Mouse (Mus musculus): ENCODE measurements around the gene Hrk. TPM values are rescaled to one million over a fixed set of nuclear protein-coding genes. Genes with fewer than 3 reads are reported as not detected.

Hrk gene
- total and polyA plus RNA-seq, 3 experiments, result not detected

DNA sequence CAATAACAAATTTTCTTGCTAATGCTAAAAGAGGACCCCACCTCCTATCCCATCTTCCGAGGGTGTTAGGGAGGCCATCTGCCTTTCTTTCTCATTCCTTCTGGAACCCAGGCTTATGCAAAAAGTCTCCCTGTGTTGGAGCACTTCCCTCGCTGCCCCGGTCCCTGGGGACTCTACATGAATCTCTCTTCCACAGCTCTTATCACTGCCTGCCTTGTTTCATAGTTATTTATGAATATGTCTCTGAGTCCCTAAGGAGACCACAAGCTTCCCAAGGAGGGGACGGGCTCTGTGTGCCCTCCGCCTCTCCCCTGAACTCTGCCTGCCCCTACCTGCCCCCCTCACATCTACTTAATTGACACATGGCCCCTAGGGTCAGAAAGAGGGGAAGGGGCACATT, 35.2 kb downstream of the Hrk start:
- in situ Hi-C loops (cut with MboI; ENCODE audit: low pct_ligation_motif_present, low pct_unique_long_range_greater_than_20kb, low sequenced_read_pairs) (no loop called here), dilution Hi-C loops (cut with MboI; ENCODE audit: extremely low pct_ligation_motif_present, extremely low pct_unique_long_range_greater_than_20kb, low sequenced_read_pairs) (no loop called here)
- H3K79me2 ChIP-seq (replicated peaks; ENCODE audit: control insufficient read depth, extremely low read depth, insufficient read depth, poor library complexity, severe bottlenecking), result no peaks in the 10 kb centered on the region
- no peak overlapping the region for H3K4me3 ChIP-seq (replicated peaks in 1 of 3; ENCODE audit: low read depth in 2 of 3, low read length in 2 of 3, poor library complexity in 1 of 3)
- H3K27ac ChIP-seq (ENCODE audit: insufficient read depth, low read depth), result no peak overlapping the region
- peaks cover 0 to 22% of the 10 kb centered on the region in 2 experiments for H3K36me3 ChIP-seq (replicated peaks in 1 of 2; ENCODE audit: control insufficient read depth in 1 of 2, insufficient read depth in 1 of 2, low read length in 1 of 2)
- no peak for DNase-seq (ENCODE audit: extremely low read depth)
- H3K4me1 ChIP-seq (ENCODE audit: control insufficient read depth in 1 of 2, insufficient read depth in 2 of 2), result no peaks in the 10 kb centered on the region
- no peak overlapping the region for H3K9ac ChIP-seq (ENCODE audit: insufficient read depth, low read depth)
- H3K4me2 ChIP-seq (ENCODE audit: insufficient read depth, low read depth, poor library complexity, severe bottlenecking), result no peak overlapping the region
- H3K27me3 ChIP-seq (replicated peaks), result no peaks in the 10 kb centered on the region
- TF ChIP-seq MAZ (IDR thresholded peaks at IDR 0.05; ENCODE audit: low read depth, low read length) (no peak), CTCF (conservative IDR thresholded peaks at IDR 0.05 in 1 of 2, IDR thresholded peaks at IDR 0.05 in 1 of 2; ENCODE audit: low read depth in 2 of 2, low read length in 2 of 2) (no peak), ETS1 (conservative IDR thresholded peaks at IDR 0.05; ENCODE audit: low read depth, low read length) (no peak), PAX5 (IDR thresholded peaks at IDR 0.05; ENCODE audit: low read length) (no peak), JUN (IDR thresholded peaks at IDR 0.05; ENCODE audit: insufficient read depth, low read depth, low read length) (no peak), ZMIZ1 (IDR thresholded peaks at IDR 0.05; ENCODE audit: low read depth, low read length) (no peak), MAFK (IDR thresholded peaks at IDR 0.05; ENCODE audit: insufficient replicate concordance, low read length) (no peak), RAD21 (IDR thresholded peaks at IDR 0.05; ENCODE audit: low read depth, low read length) (no peak)
- no peaks in the 10 kb centered on the region for H3K9me3 ChIP-seq (replicated peaks; ENCODE audit: low read length)

GRCm38 (mm10) chr5:118204675-118205440, 40.4 kb downstream of the Hrk start:
- H3K4me2 ChIP-seq (ENCODE audit: insufficient read depth, low read depth, poor library complexity, severe bottlenecking), result no peak overlapping the region
- dilution Hi-C loops (cut with MboI; ENCODE audit: extremely low pct_ligation_motif_present, extremely low pct_unique_long_range_greater_than_20kb, low sequenced_read_pairs), result no loop called here

GRCm38 (mm10) chr5:118205852-118206251, 41.4 kb downstream of the Hrk start:
- H3K27me3 ChIP-seq (replicated peaks), result no peaks in the 10 kb centered on the region
- no peak overlapping the region for H3K4me2 ChIP-seq (ENCODE audit: insufficient read depth, low read depth, poor library complexity, severe bottlenecking)
- H3K9me3 ChIP-seq (replicated peaks; ENCODE audit: low read length), result no peaks in the 10 kb centered on the region
- H3K4me3 ChIP-seq (replicated peaks in 1 of 3; ENCODE audit: low read depth in 2 of 3, low read length in 2 of 3, poor library complexity in 1 of 3), result no peak overlapping the region
- TF ChIP-seq EP300 (IDR thresholded peaks at IDR 0.05; ENCODE audit: low read length) (no peak), SIN3A (IDR thresholded peaks at IDR 0.05; ENCODE audit: low read length) (no peak), E2F4 (IDR thresholded peaks at IDR 0.05; ENCODE audit: insufficient replicate concordance, low read depth, low read length) (no peak), MAX (IDR thresholded peaks at IDR 0.05; ENCODE audit: low read length) (no peak), RCOR1 (conservative IDR thresholded peaks at IDR 0.05; ENCODE audit: low read depth, low read length) (no peak), ZMIZ1 (IDR thresholded peaks at IDR 0.05; ENCODE audit: low read depth, low read length) (no peak), MEF2A (IDR thresholded peaks at IDR 0.05; ENCODE audit: borderline replicate concordance, low read depth, low read length) (no peak), NRF1 (IDR thresholded peaks at IDR 0.05; ENCODE audit: low read depth, low read length) (no peak), MYC (IDR thresholded peaks at IDR 0.05; ENCODE audit: low read depth, low read length) (no peak), JUND (conservative IDR thresholded peaks at IDR 0.05; ENCODE audit: low read depth, low read length) (no peak), GABPA (IDR thresholded peaks at IDR 0.05; ENCODE audit: insufficient replicate concordance, low read depth, low read length) (no peak), HCFC1 (IDR thresholded peaks at IDR 0.05; ENCODE audit: low read depth, low read length) (no peak), TCF12 (IDR thresholded peaks at IDR 0.05; ENCODE audit: low read depth, low read length) (no peak), JUN (IDR thresholded peaks at IDR 0.05; ENCODE audit: insufficient read depth, low read depth, low read length) (no peak), TBP (conservative IDR thresholded peaks at IDR 0.05; ENCODE audit: low read depth, low read length) (no peak)
- dilution Hi-C loops (cut with MboI; ENCODE audit: extremely low pct_ligation_motif_present, extremely low pct_unique_long_range_greater_than_20kb, low sequenced_read_pairs), result no loop called here
- no peaks in the 10 kb centered on the region for H3K79me2 ChIP-seq (replicated peaks; ENCODE audit: control insufficient read depth, extremely low read depth, insufficient read depth, poor library complexity, severe bottlenecking)
- H3K36me3 ChIP-seq (replicated peaks in 1 of 2; ENCODE audit: control insufficient read depth in 1 of 2, insufficient read depth in 1 of 2, low read length in 1 of 2), result peaks cover 0 to 20% of the 10 kb centered on the region in 2 experiments
- in situ Hi-C loops (cut with MboI; ENCODE audit: low pct_ligation_motif_present, low pct_unique_long_range_greater_than_20kb, low sequenced_read_pairs), result no loop called here
- H3K4me1 ChIP-seq (ENCODE audit: control insufficient read depth in 1 of 2, insufficient read depth in 2 of 2), result no peaks in the 10 kb centered on the region
- DNase-seq (ENCODE audit: extremely low read depth), result no peak
- no peak overlapping the region for H3K9ac ChIP-seq (ENCODE audit: insufficient read depth, low read depth)
- H3K27ac ChIP-seq (ENCODE audit: insufficient read depth, low read depth), result no peak overlapping the region

More at GRCm38 (mm10) chr5:118204675-118205440, 40.4 kb downstream of the Hrk start:
- TF ChIP-seq RCOR1 (conservative IDR thresholded peaks at IDR 0.05; ENCODE audit: low read depth, low read length) (no peak), CHD1 (IDR thresholded peaks at IDR 0.05; ENCODE audit: low read depth, low read length) (no peak)
- Histone ChIP-seq H3K4me1 (ENCODE audit: control insufficient read depth in 1 of 2, insufficient read depth in 2 of 2) (no peaks in the 10 kb centered on the region), H3K9ac (ENCODE audit: insufficient read depth, low read depth) (no peak overlapping the region), H3K4me3 (replicated peaks in 1 of 3; ENCODE audit: low read depth in 2 of 3, low read length in 2 of 3, poor library complexity in 1 of 3) (no peak overlapping the region), H3K9me3 (replicated peaks; ENCODE audit: low read length) (no peaks in the 10 kb centered on the region), H3K79me2 (replicated peaks; ENCODE audit: control insufficient read depth, extremely low read depth, insufficient read depth, poor library complexity, severe bottlenecking) (no peaks in the 10 kb centered on the region), H3K27me3 (replicated peaks) (no peaks in the 10 kb centered on the region), H3K27ac (ENCODE audit: insufficient read depth, low read depth) (no peak overlapping the region), H3K36me3 (replicated peaks in 1 of 2; ENCODE audit: control insufficient read depth in 1 of 2, insufficient read depth in 1 of 2, low read length in 1 of 2) (peaks cover 0 to 25% of the 10 kb centered on the region in 2 experiments)
- in situ Hi-C loops (cut with MboI; ENCODE audit: low pct_ligation_motif_present, low pct_unique_long_range_greater_than_20kb, low sequenced_read_pairs), result no loop called here
- DNase-seq (ENCODE audit: extremely low read depth), result no peak
